Mouse (Mus musculus) olfactory bulb, adult 2 months (tissue): ENCODE results near the gene Col5a2. TPM values are rescaled to one million over a fixed set of nuclear protein-coding genes. Genes with fewer than 3 reads are reported as not detected.
"Not testable (repeated sequence)": the region's sequence is repeated elsewhere in the genome, so short reads cannot be mapped to it uniquely, and the experiment has no call there.

Source experiments
- H3K27ac ChIP-seq: fragments of 200-500 bp; 2 replicates; pipeline ENCODE4 v1.5.1; 2012; ENCODE audit warnings: low read depth, low read length; ENCODE audit not compliant: insufficient read depth
- H3K4me1 ChIP-seq: fragments of 200-500 bp; 2 replicates; pipeline ENCODE4 v1.6.1; 2012; ENCODE audit warnings: low read length; ENCODE audit not compliant: control insufficient read depth, insufficient read depth
- H3K4me3 ChIP-seq: fragments of 200-500 bp; 2 replicates; pipeline ENCODE4 v1.5.1; 2012; ENCODE audit warnings: mild to moderate bottlenecking, low read depth, low read length, moderate library complexity; ENCODE audit not compliant: insufficient read depth
- CTCF ChIP-seq: fragments of 200-500 bp; IDR thresholded peaks from 2 replicates; pipeline ENCODE4 v1.5.1; 2012; ENCODE audit warnings: low read depth, mild to moderate bottlenecking, low read length, moderate library complexity; ENCODE audit not compliant: insufficient read depth
- POLR2A ChIP-seq: fragments of 200-500 bp; IDR thresholded peaks from 2 replicates; pipeline ENCODE4 v1.6.1; 2012; ENCODE audit warnings: mild to moderate bottlenecking, low read depth, low read length, moderate library complexity; ENCODE audit not compliant: insufficient read depth
- WGBS: fragments of 180-500 bp; shearing (Covaris S2); methylation state at CpG from one replicate; pipeline ENCODE4 v1.1.7; 2018; 5-methylcytosine and 5-hydroxymethylcytosine counted together
- polyA plus RNA-seq: library from polyadenylated mRNA; stranded (reverse); fragments of >200 nt; gene quantifications from 2 replicates; pipeline ENCODE4 v1.2.4, GENCODE M21; 2012; ENCODE audit warnings: low replicate concordance; ENCODE audit not compliant: missing spikeins, insufficient read depth, insufficient read length

The Col5a2 gene
- polyA plus RNA-seq, 1 experiment = not detected

DNA sequence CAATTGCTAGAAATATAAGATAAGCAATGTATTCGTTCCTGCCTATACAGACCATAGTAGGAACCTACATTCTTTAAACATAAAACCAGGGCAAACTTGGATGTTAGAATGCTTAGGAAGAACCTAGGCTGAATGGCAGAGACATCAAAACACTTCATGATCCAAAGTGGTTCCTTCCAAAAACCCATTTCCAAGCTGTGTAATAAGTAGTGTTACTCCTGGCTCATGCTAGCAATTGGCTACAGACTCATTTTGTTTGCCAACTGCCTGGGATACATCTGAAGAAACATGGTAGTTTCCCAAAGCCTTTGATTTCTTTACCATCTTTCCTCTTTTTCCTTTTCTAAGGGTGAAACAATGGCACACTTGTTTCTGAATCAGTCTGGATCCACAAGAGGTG is 47.3 kb downstream of the Col5a2 start:
- 91% methylated on average over 1 of the region's 1 CpGs for WGBS
- TF ChIP-seq POLR2A (no peak), CTCF (no peak)

DNA sequence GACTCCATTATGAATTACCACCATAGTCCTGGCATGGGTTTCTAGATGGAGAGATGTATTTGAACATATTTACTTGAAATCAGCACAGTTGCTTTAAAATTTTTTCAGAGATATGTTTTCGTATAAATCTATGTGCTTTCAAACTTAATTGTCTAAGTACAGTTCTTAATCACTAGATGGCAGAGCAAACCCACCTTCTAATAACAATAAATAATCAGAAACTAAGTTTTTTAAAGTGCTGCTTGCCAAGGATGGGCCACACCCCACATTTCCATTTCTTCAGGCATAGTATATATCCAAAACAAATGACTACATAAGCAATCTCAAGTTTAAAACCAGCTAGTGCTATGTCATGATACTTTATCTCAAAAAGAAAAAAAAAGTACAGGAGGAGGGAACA is 54.2 kb downstream of the Col5a2 start:
- no peak overlapping the region for H3K4me3 ChIP-seq
- no peak overlapping the region for H3K27ac ChIP-seq
- TF ChIP-seq CTCF (no peak), POLR2A (no peak)
- H3K4me1 ChIP-seq = no peaks in the 10 kb centered on the region
- whole genome bisulfite sequencing = 85% methylated on average over 1 of the region's 1 CpGs

More for the DNA sequence above, 47.3 kb downstream of the Col5a2 start:
- Histone ChIP-seq H3K4me3 (no peak overlapping the region), H3K27ac (no peak overlapping the region), H3K4me1 (no peaks in the 10 kb centered on the region)

DNA sequence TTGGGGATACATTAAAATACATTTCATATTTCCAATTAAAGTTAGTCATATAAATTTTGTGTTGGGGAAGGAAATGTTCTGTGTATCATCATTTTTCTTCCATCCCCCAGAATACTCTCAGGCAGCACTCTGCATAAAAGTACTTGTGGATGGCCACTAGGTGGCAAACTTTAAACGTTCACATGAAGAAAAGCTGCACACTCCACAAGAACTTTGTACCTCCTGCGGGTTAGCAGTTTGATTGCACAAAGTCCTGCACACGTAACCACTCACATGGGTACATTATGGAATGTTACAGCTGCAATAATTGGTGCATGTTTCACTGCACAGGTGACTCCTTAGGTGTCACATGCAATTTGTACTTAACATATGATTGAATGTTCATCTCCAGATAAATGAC is 71.2 kb downstream of the Col5a2 start:
- Histone ChIP-seq H3K4me3 (no peak overlapping the region), H3K27ac (no peak overlapping the region), H3K4me1 (no peaks in the 10 kb centered on the region)
- TF ChIP-seq POLR2A (no peak), CTCF (no peak)
- 4% methylated on average over 3 of the region's 3 CpGs for WGBS

DNA sequence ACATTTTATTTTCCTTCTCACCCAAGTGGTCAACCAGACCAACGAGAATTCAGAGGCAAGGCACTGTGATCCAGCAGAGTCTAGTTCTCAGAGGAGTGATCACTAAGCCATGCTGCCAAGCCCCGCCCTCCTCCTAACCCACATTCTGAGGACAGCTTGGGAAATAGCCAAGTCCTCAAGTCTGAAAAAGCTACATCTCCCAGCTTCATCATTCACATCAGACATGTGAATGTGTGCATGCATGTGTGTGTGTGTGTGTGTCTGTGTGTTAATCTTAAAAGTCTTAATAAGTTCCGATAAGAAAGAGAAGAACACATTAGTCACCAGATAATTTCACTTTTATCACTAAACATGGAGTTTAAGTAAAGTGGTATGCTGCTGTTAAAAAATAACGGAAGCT is 72.6 kb downstream of the Col5a2 start:
- H3K4me1 ChIP-seq = no peaks in the 10 kb centered on the region
- H3K27ac ChIP-seq = no peak overlapping the region
- WGBS = 64% methylated on average over 4 of the region's 4 CpGs
- no peak for TF ChIP-seq CTCF
- no peak for TF ChIP-seq POLR2A
- no peak overlapping the region for H3K4me3 ChIP-seq

DNA sequence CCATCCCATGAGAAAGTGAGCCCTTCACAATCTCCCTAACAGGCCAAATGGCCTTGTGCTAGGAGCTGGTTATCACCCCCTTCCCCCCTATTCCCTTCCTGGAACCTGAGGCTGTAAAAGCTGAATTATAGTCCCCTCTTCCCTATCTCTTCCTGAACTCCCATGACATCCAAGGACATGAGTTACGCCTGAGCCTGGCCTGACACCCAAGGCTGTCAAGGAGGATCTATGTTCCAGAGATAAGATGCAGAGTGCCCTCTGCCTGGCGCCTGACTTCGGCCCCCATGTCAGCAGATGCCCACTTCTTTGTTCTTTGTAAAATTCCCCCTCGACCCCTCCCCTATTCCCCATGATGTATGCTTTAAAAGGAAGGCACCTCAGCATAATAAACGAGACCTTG is 73.9 kb downstream of the Col5a2 start:
- not testable (repeated sequence) for H3K4me1 ChIP-seq

DNA sequence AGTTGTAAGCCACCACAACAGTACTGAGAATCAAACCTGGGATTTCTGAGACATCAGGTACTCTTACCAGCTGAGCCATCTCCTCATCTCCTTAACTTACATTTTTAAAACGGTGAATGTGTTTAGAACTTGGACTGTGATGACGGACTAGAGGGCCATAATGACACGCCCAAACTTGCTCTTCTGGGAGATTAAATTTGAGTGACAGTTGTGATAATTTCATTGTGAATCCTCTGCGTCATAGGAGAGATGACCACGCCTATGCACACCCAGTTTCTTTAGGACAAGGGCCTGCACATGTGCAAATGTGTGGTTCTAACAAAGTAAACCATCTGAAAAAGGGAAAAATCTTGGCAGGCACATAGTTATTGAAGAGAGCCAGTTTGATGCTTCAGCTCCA is 79.2 kb downstream of the Col5a2 start:
- H3K27ac ChIP-seq = no peak overlapping the region
- 93% methylated on average over 5 of the region's 5 CpGs for WGBS
- TF ChIP-seq POLR2A (no peak), CTCF (no peak)
- H3K4me1 ChIP-seq = no peaks in the 10 kb centered on the region
- H3K4me3 ChIP-seq = no peak overlapping the region

More for the DNA sequence above, 73.9 kb downstream of the Col5a2 start:
- H3K4me3 ChIP-seq, H3K27ac ChIP-seq: not testable (repeated sequence)
- 89% methylated on average over 5 of the region's 5 CpGs for WGBS

DNA sequence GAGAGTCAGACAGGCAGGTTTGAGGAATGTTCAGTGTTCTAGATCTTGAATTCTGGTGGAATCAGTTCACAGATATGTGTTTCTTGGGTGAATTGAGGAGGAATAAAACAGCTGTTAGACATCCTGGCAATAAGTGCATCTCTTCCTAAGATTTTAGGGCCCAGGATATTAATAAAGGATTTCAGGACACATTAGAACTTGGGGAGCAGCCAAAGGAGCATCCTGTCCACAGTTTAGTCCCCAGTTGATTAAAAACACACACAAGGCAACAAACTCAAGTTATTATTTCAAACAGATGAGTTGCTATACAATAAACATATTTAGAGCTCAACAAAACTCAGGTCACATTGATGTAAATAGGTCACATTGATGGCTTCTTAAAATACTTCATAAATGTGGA is 82.5 kb downstream of the Col5a2 start:
- TF ChIP-seq CTCF (no peak), POLR2A (no peak)
- no peak overlapping the region for H3K27ac ChIP-seq
- H3K4me1 ChIP-seq = no peaks in the 10 kb centered on the region
- H3K4me3 ChIP-seq = no peak overlapping the region

DNA sequence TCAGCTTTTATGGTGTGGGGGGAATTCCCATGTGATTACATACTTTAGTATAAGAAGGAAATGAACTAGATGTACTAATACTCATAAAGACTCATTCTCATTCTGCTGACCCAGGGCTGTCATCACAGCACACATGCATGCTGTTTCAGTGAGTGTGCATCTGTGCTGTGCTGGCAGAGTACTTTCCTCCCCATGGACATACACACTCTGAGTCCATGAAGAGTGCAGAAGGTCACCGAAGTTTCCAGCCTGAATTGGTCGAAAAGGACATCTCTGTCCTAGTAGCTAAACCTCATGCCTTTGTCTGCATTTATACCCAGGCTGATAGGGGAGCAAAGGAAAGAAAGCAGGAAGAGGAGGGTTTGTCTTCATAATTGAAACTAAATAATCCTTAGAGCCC is 83.2 kb downstream of the Col5a2 start:
- 84% methylated on average over 2 of the region's 2 CpGs for WGBS
- Histone ChIP-seq H3K4me1 (no peaks in the 10 kb centered on the region), H3K4me3 (no peak overlapping the region), H3K27ac (no peak overlapping the region)
- TF ChIP-seq CTCF (no peak), POLR2A (no peak)

DNA sequence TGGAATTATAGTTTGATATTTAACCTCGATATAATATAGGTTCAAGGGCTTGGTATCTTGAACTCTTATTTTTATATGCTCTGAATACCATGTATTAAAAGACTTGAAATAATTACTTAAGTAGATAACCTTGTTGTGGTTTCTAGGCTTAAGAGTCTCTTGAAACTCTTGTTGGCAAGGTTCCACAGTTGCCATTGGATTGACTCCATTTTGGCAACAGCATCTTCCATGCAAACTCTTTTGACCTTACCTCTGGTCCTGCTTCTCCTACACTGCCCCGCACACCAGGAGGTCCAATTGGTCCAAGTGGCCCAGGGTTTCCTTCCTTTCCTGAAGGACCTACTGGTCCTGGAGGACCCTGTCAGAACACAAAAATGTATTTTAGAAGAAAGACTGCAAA is 121.2 kb downstream of the Col5a2 start:
- no peaks in the 10 kb centered on the region for H3K4me1 ChIP-seq
- no peak overlapping the region for H3K27ac ChIP-seq
- WGBS = 88% methylated on average over 2 of the region's 2 CpGs
- no peak overlapping the region for H3K4me3 ChIP-seq
- TF ChIP-seq CTCF (no peak), POLR2A (no peak)

DNA sequence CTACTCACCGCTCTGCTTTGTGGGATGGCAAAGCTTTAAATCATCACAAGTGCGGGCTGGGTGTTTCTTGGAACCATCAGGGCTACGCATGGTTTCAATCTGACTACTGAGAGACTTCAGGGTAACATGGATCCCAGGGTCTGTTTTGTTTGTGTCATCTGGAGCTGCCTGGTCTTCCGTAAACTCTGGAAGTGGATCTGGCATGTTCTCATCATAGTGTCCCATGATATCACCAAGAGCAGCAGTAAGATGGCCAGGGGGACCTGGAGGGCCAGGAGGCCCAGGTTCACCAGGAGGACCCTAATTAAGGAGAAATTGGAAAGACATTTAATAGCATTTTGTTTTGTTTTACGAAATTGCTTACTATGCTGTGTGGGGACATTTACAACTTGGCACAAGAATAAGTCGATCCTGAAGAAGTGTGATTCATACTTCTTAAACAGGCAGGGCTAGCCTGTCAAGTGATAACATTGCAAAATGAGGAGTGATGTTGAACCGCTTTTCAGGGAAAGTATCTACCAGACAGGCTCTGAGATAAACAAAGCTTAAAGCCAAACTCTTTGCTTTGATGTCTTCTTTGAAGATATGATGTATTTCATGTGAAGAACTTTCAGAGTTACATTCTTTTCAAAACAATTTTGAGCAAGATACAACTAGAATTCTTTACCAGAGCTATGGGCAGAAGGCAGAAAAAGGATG is 122.9 kb downstream of the Col5a2 start:
- Histone ChIP-seq H3K27ac (no peak overlapping the region), H3K4me1 (no peaks in the 10 kb centered on the region), H3K4me3 (no peak overlapping the region)
- 87% methylated on average over 7 of the region's 7 CpGs for WGBS
- TF ChIP-seq POLR2A (no peak), CTCF (no peak)
